Mouse (Mus musculus) thymus, adult 2 months (tissue): ENCODE results near the gene Csrp2. TPM values are rescaled to one million over a fixed set of nuclear protein-coding genes. Genes with fewer than 3 reads are reported as not detected.

Source experiments
- DNase-seq: peaks from one replicate; pipeline ENCODE4 v3.0.0; 2021
- H3K27ac ChIP-seq: fragments of 200-500 bp; 2 replicates; pipeline ENCODE4 v1.5.1; 2012; ENCODE audit warnings: low read length, control low read depth; ENCODE audit not compliant: control insufficient read depth, insufficient read depth
- H3K27me3 ChIP-seq: fragments of 200-500 bp; 2 replicates; pipeline ENCODE4 v1.6.1; 2012; ENCODE audit warnings: mild to moderate bottlenecking, low read length, moderate library complexity, mixed read lengths; ENCODE audit not compliant: control insufficient read depth, insufficient read depth
- H3K36me3 ChIP-seq: fragments of 200-500 bp; 2 replicates; pipeline ENCODE4 v1.6.1; 2012; ENCODE audit warnings: mild to moderate bottlenecking, low read length, moderate library complexity; ENCODE audit not compliant: control insufficient read depth, insufficient read depth
- H3K4me1 ChIP-seq: fragments of 200-500 bp; replicated peaks from 2 replicates; pipeline ENCODE4 v1.6.1; 2012; ENCODE audit warnings: low read length; ENCODE audit not compliant: control insufficient read depth, insufficient read depth
- H3K4me3 ChIP-seq: fragments of 200-500 bp; 2 replicates; pipeline ENCODE4 v1.5.1; 2012; ENCODE audit warnings: mild to moderate bottlenecking, low read length, control low read depth, moderate library complexity; ENCODE audit not compliant: control insufficient read depth, insufficient read depth
- CTCF ChIP-seq: fragments of 200-500 bp; IDR thresholded peaks from 2 replicates; pipeline ENCODE4 v1.5.1; 2012; ENCODE audit warnings: mild to moderate bottlenecking, control low read depth, low read length, moderate library complexity, borderline replicate concordance; ENCODE audit not compliant: control insufficient read depth, poor library complexity, insufficient read depth; ENCODE audit errors: extremely low read depth
- POLR2A ChIP-seq: fragments of 200-500 bp; IDR thresholded peaks from 2 replicates; pipeline ENCODE4 v1.6.1; 2012; ENCODE audit warnings: mild to moderate bottlenecking, low read length, control low read depth, moderate library complexity; ENCODE audit not compliant: control insufficient read depth, poor library complexity, insufficient read depth; ENCODE audit errors: extremely low read depth
- WGBS: fragments of 180-500 bp; shearing (Covaris S2); methylation state at CpG from one replicate; pipeline ENCODE4 v1.1.7; 2018; 5-methylcytosine and 5-hydroxymethylcytosine counted together
- polyA plus RNA-seq: library from polyadenylated mRNA; depleted of rRNA; stranded (reverse); fragments of >200 nt; gene quantifications from 2 replicates; pipeline ENCODE4 v1.2.3, GENCODE M21; 2012

The Csrp2 gene
- polyA plus RNA-seq, 1 experiment = 16.3 TPM

- no peak overlapping the region for H3K27ac ChIP-seq
- WGBS = 98% methylated on average over 4 of the region's 4 CpGs
- no peaks in the 10 kb centered on the region for H3K27me3 ChIP-seq
- H3K36me3 ChIP-seq = peaks cover 20% of the 10 kb centered on the region
- H3K4me1 ChIP-seq = no peaks in the 10 kb centered on the region
- H3K4me3 ChIP-seq = no peak overlapping the region
- no peak for DNase-seq
- TF ChIP-seq POLR2A = no peak
- TF ChIP-seq CTCF = no peak
These were observed 28.0 kb downstream of the Csrp2 start for GRCm38 (mm10) chr10:110947574-110947973.

GRCm38 (mm10) chr10:110951112-110951511, 31.5 kb downstream of the Csrp2 start:
- H3K4me3 ChIP-seq = no peak overlapping the region
- peaks cover 28% of the 10 kb centered on the region for H3K36me3 ChIP-seq

GRCm38 (mm10) chr10:110951748-110952147, 32.2 kb downstream of the Csrp2 start:
- no peak overlapping the region for H3K4me3 ChIP-seq
- TF ChIP-seq POLR2A (no peak), CTCF (no peak)
- no peaks in the 10 kb centered on the region for H3K27me3 ChIP-seq
- no peak overlapping the region for H3K27ac ChIP-seq
- peaks cover 30% of the 10 kb centered on the region for H3K36me3 ChIP-seq
- WGBS = 44% methylated on average over 4 of the region's 4 CpGs
- no peak for DNase-seq
- H3K4me1 ChIP-seq = no peaks in the 10 kb centered on the region

More at GRCm38 (mm10) chr10:110951112-110951511, 31.5 kb downstream of the Csrp2 start:
- no peaks in the 10 kb centered on the region for H3K27me3 ChIP-seq
- DNase-seq = no peak
- no peak for TF ChIP-seq CTCF
- TF ChIP-seq POLR2A = no peak
- no peaks in the 10 kb centered on the region for H3K4me1 ChIP-seq
- 98% methylated on average over 1 of the region's 1 CpGs for WGBS
- H3K27ac ChIP-seq = no peak overlapping the region

- TF ChIP-seq POLR2A (no peak), CTCF (no peak)
- Histone ChIP-seq H3K27ac (no peak overlapping the region), H3K4me3 (no peak overlapping the region), H3K4me1 (no peaks in the 10 kb centered on the region), H3K36me3 (peaks cover 27% of the 10 kb centered on the region), H3K27me3 (no peaks in the 10 kb centered on the region)
- 95% methylated on average over 8 of the region's 8 CpGs for WGBS
- no peak for DNase-seq
These were observed 32.7 kb downstream of the Csrp2 start for GRCm38 (mm10) chr10:110952271-110952670.

GRCm38 (mm10) chr10:110952937-110953451, 33.4 kb downstream of the Csrp2 start:
- no peak for DNase-seq
- TF ChIP-seq POLR2A = no peak
- Histone ChIP-seq H3K4me1 (no peaks in the 10 kb centered on the region), H3K27ac (no peak overlapping the region; the same call in 1 of the 2 replicates), H3K27me3 (no peaks in the 10 kb centered on the region), H3K36me3 (peaks cover 21% of the 10 kb centered on the region), H3K4me3 (no peak overlapping the region)
- WGBS = 93% methylated on average over 9 of the region's 9 CpGs

GRCm38 (mm10) chr10:110958879-110959278, 39.3 kb downstream of the Csrp2 start:
- over 99% methylated on average over 6 of the region's 6 CpGs for WGBS
- no peak overlapping the region for H3K27ac ChIP-seq
- no peaks in the 10 kb centered on the region for H3K27me3 ChIP-seq
- H3K4me1 ChIP-seq = no peaks in the 10 kb centered on the region
- TF ChIP-seq CTCF = no peak
- TF ChIP-seq POLR2A = no peak
- no peak for DNase-seq
- H3K36me3 ChIP-seq = peaks cover 43% of the 10 kb centered on the region
- no peak overlapping the region for H3K4me3 ChIP-seq

GRCm38 (mm10) chr10:110959781-110960180, 40.2 kb downstream of the Csrp2 start:
- no peak overlapping the region for H3K27ac ChIP-seq
- no peak overlapping the region for H3K4me3 ChIP-seq
- TF ChIP-seq CTCF (no peak), POLR2A (no peak)
- peaks cover 41% of the 10 kb centered on the region for H3K36me3 ChIP-seq
- no peak for DNase-seq
- H3K4me1 ChIP-seq = no peaks in the 10 kb centered on the region
- WGBS = 96% methylated on average over 8 of the region's 8 CpGs
- H3K27me3 ChIP-seq = no peaks in the 10 kb centered on the region
